Mouse (Mus musculus) c-Kit-positive CD71-positive TER-119-negative erythroid progenitor cells, embryonic 14.5 days (primary cell): ENCODE data around the gene BC035947.
A peak's percentile ranks its signal among the peaks of the same experiment; 100 is the strongest.
"Not testable (repeated sequence)": the region's sequence is repeated elsewhere in the genome, so short reads cannot be mapped to it uniquely, and the experiment has no call there.

ENCODE experiments used
- DNase-seq: peaks from one replicate; pipeline ENCODE4 v3.0.0-alpha.2; 2013; ENCODE audit warnings: low read depth

Gene BC035947

GRCm38 (mm10) chr1:78511621-78512160, at the start of gene BC035947:
Gene BC035947, minus strand, starts transcription at chr1:78512158.
- DNase-seq, result no peak

DNA sequence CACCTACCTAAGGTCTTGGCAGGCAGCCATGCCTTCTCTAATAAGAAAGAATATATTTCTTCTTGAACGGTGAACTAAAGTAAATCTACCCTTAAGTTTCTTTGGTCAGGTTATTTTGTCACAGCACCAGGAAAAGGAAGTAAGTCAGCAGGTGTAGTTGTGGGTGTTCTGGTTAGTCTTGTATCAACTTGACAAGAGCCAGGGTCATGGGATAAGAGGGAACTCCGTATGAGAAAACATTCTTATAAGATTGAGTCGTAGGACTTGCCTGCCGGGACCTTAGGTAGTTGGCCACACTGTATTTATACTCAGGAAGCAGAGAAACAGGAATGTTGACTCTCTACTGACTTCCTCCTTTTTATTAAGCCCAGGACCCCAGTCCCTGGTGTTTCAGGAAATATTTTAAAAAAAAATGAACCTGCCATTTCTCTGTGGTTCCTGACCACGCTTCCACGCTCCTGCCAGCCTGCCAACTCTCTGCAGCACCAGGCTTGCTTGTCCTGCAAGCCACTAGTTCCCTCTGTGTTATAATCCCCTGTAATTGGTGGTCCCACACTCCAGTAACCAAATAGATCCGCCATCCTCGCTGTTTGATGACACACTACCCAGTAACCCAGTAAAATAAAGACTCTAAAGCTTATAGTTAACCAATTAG, 42.2 kb upstream of the BC035947 start:
- DNase-seq, result no peak

DNA sequence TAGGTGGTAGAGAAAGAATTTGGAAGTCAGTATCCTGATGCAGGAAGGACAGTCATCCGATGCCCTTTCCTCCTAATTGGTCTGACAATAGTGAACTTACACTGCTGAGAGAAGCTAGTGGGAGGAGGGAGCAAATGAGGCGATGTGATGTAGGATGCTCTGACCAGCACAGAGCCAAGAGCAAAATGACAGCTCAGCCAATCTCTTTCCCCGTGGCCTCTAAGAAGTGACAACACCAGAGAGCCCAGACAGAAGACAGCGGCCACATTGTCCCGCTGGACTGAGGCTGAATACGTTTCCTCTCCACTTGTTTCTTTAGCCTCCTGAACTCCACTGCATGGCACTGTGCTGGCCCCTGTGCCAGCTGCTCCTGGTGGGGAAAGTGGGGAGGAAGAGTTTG, 37.0 kb upstream of the BC035947 start:
- no peak for DNase-seq

DNA sequence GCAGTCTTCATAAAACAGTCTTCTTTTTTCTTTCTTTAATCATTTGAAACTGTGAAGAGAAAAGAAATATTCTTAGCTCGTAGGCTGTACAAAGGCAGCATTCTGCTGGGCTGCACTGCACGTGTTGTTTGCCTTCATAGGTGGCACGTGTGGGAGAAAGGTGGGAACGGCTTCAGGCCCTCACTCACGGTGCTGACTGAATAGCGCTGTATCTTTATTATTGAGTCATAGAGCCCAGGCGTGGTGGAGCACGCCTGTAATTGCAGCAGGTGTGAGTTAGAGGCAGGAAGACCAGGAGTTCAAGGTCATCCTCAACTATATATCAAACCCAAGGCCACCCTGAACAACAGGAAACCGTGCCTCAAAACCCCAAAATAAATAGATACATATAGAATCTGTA, 34.3 kb upstream of the BC035947 start:
- DNase-seq, result no peak

DNA sequence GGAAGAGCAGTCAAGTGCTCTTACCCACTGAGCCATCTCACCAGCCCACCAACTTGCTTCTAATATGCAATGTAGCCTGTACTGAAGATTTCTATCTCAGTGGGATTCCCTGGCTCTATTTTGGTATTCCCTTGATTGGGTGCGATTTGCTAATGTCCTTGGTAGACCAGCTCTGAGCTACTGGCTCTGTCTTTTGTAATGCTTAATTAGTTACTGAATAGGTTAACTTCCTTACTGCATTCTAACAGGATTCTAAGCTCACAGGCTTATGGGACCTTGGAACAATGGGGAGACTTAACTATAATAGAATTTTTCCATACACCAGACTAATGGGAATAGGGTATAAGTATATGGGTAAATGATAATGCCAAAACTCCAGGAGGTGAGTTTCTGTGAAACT, 31.7 kb upstream of the BC035947 start:
- not testable (repeated sequence) for DNase-seq

DNA sequence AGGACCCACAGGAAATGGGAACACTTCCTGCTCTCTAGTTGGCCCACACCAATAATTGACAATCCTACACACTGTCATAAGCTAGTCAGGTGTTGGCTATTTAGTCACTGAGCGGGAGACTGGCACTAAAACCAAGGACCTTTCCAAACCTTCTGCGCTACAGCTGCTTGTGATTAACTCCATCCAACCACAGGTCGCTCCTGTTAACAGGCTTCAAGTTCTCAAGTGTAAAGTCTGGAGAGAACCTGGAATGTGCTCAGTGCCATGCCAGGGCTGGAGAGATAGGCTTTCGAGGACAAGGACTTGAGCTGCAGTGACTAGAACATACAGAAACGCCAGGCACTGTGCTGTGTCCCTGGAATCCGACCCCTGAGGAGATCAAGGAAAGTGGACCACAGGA, 27.2 kb upstream of the BC035947 start:
- DNase-seq, result no peak

DNA sequence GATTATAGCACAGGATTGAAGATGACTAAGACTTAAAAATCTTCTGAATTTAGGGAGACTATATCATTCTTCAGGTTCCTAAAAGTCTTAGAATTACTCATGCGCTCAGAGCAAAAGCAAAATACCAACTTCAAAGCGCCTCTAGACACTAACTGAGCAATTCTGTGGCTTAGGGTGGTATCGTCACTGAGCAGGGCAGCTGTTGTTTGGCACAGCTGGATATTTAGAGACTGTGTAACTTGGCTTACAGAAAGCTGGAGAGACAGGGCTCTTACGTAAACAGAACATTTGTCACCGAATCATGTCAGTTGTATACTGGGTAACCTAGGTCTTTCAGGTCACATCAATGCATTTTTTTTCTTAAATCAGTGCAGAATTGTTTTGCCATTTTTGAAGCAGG, 26.4 kb upstream of the BC035947 start:
- DNase-seq, result no peak

DNA sequence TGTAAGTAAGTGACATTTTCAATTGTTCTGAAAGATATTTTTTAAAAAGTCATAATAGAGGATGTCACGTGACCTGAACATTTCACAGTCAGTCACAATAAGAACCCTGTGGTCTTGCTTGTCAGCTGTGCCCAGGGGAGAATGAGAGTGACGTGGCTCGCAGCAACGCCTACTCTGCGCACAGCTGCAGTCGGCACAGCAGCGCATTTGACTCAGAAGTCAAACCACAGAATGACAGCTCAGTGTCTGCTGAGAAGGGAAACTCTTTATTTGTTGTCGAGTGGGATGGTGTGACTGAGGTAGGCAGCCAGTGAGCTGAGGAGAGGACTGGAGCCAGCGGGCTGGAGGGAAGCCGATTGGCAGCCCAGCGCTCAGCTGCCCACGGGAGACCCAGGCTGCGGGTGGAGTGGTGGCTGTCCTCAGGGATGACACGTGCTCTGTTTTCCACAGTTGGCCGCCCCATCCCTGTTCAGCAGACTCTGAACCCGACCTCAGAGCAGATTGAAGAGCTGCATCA, 25.6 kb upstream of the BC035947 start:
- no peak for DNase-seq

GRCm38 (mm10) chr1:78536310-78537164, 24.6 kb upstream of the BC035947 start:
- peak; percentile 43 for DNase-seq

DNA sequence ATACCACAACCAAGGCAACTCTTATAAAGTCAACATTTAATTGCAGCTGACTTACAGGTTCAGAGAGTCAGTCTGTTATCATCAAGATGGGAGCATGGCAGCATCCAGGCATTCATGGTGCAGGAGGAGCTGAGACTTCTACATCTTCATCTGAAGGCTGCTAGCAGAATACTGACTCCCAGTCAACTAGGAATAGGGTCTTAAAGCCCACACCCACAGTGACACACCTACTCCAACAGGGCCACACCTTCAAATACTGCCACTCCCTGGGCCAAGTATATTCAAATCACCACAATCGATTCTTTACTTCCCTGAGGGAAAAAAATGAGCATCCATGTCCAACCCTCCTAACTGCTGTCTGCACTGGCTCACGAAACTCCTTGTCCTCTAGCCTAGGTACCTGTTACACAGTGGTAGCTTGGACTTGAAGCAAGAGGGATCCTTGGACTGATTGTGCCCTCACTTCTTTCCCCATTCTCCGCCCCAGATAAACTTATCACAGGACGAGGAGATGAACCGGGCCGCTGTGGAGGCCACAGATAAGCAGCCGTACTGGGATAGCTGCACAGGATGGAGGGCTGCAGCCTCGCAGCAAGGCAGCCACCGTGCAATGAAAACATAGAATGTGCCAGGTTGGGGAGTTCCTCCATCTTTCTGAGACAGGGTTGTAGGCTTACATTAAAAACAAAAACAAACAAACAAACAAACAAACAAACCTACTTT, 22.6 kb upstream of the BC035947 start:
- no peak for DNase-seq

DNA sequence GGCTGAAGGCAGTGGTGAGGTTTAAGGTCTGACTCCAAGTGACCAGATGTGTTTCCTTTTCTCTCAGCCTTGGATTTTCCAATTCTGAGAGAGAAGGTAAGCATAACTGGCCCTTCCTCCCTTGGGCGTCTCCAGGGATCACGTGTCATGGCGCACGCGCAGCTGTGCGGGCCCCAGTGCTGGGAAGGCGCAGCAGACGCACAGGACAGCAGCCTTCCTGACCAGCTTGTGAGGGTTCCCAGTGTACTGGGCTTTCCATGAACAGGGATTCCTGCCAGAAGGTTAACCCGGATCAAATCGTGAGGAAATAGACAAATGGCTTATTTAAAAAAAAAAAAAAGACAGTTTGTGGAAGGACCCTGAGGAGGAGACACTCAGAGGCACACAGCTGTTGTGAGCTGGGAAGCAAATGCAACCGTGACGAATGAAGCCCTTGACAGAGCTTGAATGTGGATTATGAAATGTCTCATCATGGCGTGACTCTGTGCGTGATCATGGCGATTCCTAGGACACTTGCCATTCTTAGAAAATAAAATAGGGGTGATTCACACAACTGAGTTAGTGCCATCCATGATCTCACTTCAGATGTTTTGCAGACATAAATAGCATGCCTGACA, 20.3 kb upstream of the BC035947 start:
- no peak for DNase-seq

- DNase-seq, result no peak
These were observed 18.7 kb upstream of the BC035947 start for GRCm38 (mm10) chr1:78530500-78531215.

- DNase-seq, result no peak
These were observed 17.1 kb upstream of the BC035947 start for GRCm38 (mm10) chr1:78529011-78529410.

DNA sequence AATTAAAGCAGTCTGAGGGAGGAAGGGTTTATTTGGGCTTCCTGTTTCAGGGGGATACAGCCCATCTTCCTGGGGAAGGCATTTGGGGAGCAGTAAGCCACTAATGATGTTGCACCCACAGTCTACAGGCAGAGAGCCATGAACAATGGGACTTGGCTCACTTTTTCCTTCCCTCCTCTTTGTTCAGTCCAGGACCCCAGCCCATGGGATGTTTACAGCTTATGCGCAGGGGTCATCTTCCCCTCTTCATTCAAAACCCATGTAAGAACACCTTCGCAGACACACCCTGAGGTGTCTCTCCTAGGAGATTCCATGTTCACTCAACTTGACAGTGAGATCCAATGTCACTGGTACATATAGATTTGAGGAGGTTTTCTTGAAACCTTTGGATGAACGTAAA, 16.4 kb upstream of the BC035947 start:
- no peak for DNase-seq

- peak; percentile 41 for DNase-seq
These were observed 13.4 kb upstream of the BC035947 start for GRCm38 (mm10) chr1:78525189-78525886.

- no peak for DNase-seq
These were observed 6.9 kb upstream of the BC035947 start for GRCm38 (mm10) chr1:78518907-78519306.

GRCm38 (mm10) chr1:78512756-78513155, 798 bp upstream of the BC035947 start:
- no peak for DNase-seq

DNA sequence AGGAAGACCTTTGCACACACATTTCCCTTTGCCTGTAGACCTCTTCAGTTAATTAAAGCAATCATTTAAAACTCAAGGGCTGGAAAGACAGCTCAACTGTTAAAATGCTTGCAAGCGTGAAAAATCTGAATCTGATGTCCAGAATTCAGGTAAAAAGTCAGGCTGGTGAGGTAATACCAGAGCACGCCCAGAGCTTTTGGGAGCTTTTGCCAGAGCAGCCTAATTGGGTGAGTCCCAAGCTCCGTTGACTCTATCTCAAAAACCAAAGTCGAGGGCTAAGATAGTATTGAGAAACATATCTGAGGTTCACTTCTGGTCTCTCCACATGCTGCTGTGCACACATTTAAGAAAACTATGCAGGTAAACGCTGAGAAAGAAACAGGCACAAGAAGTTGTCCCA, 1.1 kb downstream of the BC035947 start, which contains the start of gene Mogat1:
Gene Mogat1, plus strand, starts transcription at position 130 of the 400 bp plus-strand sequence.
- DNase-seq, result no peak

GRCm38 (mm10) chr1:78507137-78507536, 4.8 kb downstream of the BC035947 start:
- DNase-seq, result no peak

DNA sequence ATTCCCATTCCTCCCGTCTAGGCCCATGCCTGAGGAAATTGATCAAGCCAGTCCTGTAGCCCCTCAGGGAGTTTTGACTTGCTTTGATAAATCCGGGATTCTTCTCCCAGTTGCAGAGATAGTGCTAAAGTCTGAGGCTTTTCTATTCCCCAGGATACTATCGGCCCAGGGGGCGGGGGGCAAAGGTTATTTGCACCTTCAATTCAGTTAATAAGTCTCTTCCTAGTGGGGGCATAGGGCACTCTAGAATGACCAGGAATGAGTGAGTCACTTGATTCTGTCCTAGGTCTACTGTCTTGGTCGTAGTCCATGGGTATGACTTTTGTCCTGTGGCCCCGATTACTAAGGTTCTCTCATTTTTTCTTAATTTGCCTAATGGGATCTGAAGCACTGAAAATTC, 9.4 kb downstream of the BC035947 start:
- no peak for DNase-seq
